Mouse (Mus musculus): ENCODE data around the gene Atp6v1g1. TPM values are rescaled to one million over a fixed set of nuclear protein-coding genes. Genes with fewer than 3 reads are reported as not detected.

The Atp6v1g1 gene
- polyA plus RNA-seq, 1 experiment from 2014 or later, result 302 TPM

DNA sequence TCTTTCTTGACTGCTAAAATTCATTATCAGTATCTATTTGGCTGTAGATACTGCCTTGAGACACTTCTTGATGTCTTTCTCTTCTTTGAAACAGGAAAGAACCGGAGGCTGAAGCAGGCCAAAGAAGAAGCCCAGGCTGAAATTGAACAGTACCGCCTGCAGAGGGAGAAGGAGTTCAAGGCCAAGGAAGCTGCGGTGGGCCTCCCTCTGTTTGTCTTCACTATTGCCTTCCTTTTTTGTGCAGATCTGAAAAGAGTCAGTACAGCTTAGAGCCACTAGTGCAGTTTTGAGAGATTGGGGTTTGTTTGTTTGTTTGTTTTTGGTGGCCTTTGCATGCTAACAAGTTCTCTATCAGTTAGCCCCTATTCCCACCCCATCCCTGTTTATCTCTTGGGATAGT, 3.9 kb downstream of the Atp6v1g1 start:
- H3K9ac ChIP-seq, result no peak overlapping the region
- no peak overlapping the region for H3K4me3 ChIP-seq
- no peak for ATAC-seq (ENCODE audit: insufficient number of reproducible peaks, insufficient read depth, low FRiP score, low TSS enrichment)
- no peaks in the 10 kb centered on the region for H3K27me3 ChIP-seq
- no peaks in the 10 kb centered on the region for H3K9me3 ChIP-seq
- H3K27ac ChIP-seq, result no peak overlapping the region
- H3K36me3 ChIP-seq, result peaks cover 44% of the 10 kb centered on the region
- H3K4me1 ChIP-seq, result peaks cover 29% of the 10 kb centered on the region
- no peak overlapping the region for H3K4me2 ChIP-seq (replicated peaks)
- 89% methylated on average over 3 of the region's 3 CpGs for WGBS

DNA sequence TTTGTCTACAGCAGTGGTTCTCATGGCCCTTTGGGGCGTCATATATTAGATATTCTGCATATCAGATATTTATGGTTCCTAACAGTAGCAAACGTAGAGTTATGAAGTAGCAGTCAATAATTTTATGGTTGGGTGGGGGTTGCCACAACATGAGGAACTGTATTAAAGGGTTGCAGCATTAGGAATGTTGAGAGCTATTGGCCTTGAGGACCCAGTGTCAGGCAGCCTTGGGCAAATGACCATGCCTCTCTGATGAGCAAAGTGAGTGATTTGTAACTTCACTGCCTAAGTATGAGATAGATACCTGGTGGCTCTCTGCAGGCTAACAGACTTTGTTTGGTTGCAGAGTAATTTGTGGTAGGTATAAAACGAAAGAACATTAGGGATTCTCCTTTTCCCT, 6.3 kb downstream of the Atp6v1g1 start:
- Histone ChIP-seq H3K27ac (no peak overlapping the region), H3K27me3 (no peaks in the 10 kb centered on the region), H3K36me3 (peaks cover 53% of the 10 kb centered on the region), H3K4me3 (no peak overlapping the region), H3K9ac (no peak overlapping the region), H3K4me2 (replicated peaks) (no peak overlapping the region), H3K4me1 (peaks cover 20% of the 10 kb centered on the region), H3K9me3 (no peaks in the 10 kb centered on the region)
- ATAC-seq (ENCODE audit: insufficient number of reproducible peaks, insufficient read depth, low FRiP score, low TSS enrichment), result no peak
- 96% methylated on average over 3 of the region's 3 CpGs for WGBS

DNA sequence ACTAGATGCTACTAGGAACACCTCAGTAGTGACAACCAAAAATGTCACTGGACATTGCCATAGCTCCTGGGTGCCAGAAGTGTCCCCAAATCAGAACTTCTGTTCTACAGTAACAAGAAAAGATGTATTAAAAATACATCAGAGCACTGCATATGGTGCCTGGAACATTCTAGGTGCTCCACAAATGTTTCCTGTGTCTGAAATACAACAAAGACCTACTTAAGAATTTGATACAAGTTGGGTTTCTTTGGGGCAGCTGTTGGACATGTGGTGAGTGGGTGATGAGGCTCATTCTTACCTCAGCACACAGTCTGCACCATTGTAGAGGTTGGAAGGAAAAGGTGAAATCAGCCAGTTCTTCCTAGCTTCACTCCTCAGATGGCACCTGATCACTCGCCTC, 8.3 kb downstream of the Atp6v1g1 start:
- Histone ChIP-seq H3K9ac (no peak overlapping the region), H3K4me1 (peaks cover 8% of the 10 kb centered on the region; the same call in 1 of the 2 replicates), H3K36me3 (peaks cover 53% of the 10 kb centered on the region), H3K4me2 (replicated peaks) (no peak overlapping the region), H3K4me3 (no peak overlapping the region), H3K27me3 (no peaks in the 10 kb centered on the region), H3K27ac (no peak overlapping the region), H3K9me3 (no peaks in the 10 kb centered on the region)
- WGBS, result 96% methylated on average over 1 of the region's 1 CpGs
- ATAC-seq (ENCODE audit: insufficient number of reproducible peaks, insufficient read depth, low FRiP score, low TSS enrichment), result no peak

DNA sequence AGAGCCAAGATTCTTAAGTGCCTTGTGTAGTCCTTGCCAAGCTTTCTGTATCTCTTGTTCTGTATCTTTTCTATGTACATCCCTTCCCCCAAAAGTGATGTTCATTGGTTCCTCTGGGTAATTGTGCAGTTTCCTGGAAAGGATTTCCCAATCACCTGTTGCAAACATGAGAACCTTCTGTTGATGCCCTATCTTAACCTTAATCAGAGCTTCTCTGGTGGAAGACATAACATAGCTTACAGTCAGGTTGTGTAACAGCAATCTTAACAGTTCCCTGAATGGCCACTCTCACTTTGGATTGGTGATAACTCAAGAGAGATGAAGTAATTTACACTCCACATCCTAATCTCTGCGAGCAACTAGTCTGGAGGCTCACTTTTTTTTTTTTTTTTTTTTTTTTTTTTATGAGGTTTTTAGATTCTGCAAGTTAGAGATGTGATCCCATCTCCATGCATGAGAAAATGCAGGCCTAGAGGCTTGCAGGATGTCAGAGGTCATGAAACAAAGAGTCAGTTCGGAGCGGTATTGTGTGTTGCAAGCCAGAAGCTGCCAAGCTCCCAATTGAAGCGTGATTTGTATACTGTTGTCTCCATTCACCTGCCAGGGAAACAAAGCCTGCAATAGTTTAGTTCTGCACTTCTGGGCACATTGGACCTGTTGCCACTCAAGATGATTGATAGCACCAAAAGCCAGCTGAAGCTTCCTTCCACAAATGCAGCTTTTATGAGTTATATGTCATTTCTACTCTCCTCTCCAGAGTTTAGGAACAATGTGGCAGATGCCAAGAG, 9.4 kb downstream of the Atp6v1g1 start:
- Histone ChIP-seq H3K4me1 (peaks cover 8% of the 10 kb centered on the region; the same call in 1 of the 2 replicates), H3K9ac (no peak overlapping the region), H3K27me3 (no peaks in the 10 kb centered on the region), H3K4me3 (no peak overlapping the region), H3K4me2 (replicated peaks) (no peak overlapping the region), H3K9me3 (no peaks in the 10 kb centered on the region), H3K27ac (no peak overlapping the region), H3K36me3 (peaks cover 44% of the 10 kb centered on the region)
- 70% methylated on average over 4 of the region's 4 CpGs for WGBS
- no peak for ATAC-seq (ENCODE audit: insufficient number of reproducible peaks, insufficient read depth, low FRiP score, low TSS enrichment)

DNA sequence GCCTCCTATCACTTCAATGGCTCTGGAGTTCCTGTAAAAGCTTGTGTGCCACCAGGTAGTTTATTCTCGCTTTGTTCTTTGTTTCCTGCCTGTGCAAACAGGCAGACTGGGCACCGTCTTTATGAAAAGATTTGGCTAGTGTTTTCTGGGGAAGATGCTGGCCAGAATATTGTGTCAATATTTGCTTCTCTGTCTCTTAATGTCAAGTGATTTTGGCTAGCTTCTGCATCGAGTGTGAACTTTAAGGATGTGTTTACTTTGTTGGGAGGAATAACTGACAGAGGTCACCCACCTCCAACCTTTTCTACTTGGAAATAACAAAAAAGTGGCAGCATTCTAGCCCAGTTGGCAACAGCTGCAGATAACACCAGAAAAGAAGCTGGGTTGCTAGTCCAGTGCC, 10.0 kb downstream of the Atp6v1g1 start:
- no peaks in the 10 kb centered on the region for H3K9me3 ChIP-seq
- H3K4me3 ChIP-seq, result no peak overlapping the region
- no peak overlapping the region for H3K4me2 ChIP-seq (replicated peaks)
- no peak overlapping the region for H3K27ac ChIP-seq
- H3K36me3 ChIP-seq, result peaks cover 38% of the 10 kb centered on the region
- peaks cover 14% of the 10 kb centered on the region for H3K4me1 ChIP-seq
- no peaks in the 10 kb centered on the region for H3K27me3 ChIP-seq
- no peak for ATAC-seq (ENCODE audit: insufficient number of reproducible peaks, insufficient read depth, low FRiP score, low TSS enrichment)
- H3K9ac ChIP-seq, result no peak overlapping the region
- 70% methylated on average over 3 of the region's 3 CpGs for WGBS

DNA sequence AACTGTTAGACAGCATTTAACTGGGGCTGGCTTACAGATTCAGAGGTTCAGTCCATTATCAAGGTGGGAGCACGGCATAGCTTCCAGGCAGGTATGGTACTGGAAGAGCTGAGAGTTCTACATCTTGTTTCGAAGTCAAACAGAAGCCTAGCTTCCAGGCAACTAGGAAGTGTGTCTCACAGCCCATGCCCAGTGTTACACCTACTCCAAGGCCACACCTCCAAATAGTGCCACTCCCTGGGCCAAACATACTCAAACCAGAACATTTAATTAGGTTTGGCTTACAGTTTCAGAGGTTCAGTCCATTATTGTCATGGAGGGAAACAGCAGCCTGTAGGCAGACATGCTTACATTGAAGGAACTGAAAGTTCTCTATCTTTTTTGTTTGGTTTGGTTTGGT, 10.5 kb downstream of the Atp6v1g1 start:
- H3K27me3 ChIP-seq, result no peaks in the 10 kb centered on the region
- H3K9ac ChIP-seq, result no peak overlapping the region
- H3K4me1 ChIP-seq, result peaks cover 19% of the 10 kb centered on the region
- no peaks in the 10 kb centered on the region for H3K9me3 ChIP-seq
- H3K4me3 ChIP-seq, result no peak overlapping the region
- ATAC-seq (ENCODE audit: insufficient number of reproducible peaks, insufficient read depth, low FRiP score, low TSS enrichment), result no peak
- H3K27ac ChIP-seq, result no peak overlapping the region
- WGBS, result 97% methylated on average over 2 of the region's 2 CpGs
- H3K4me2 ChIP-seq (replicated peaks), result no peak overlapping the region
- H3K36me3 ChIP-seq, result peaks cover 36% of the 10 kb centered on the region

DNA sequence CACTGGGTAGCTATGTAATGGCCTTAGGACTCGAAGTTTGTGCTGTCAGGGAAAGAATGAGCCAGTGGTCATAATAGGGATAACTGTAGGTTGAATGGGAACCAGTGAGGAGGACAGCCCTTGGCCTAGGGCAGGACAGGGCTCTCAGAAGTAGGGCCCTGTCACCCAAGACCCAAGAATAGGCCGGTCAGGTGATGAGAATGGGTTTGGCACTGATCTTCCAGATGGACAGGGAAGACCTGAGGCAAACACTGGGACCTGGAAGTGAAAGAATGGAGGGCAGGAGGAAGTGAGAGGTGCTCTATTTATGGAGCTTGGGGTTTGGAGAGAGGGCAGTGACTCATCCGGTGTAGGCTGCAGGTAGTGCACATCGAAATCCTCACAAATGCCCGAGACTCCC, 12.1 kb downstream of the Atp6v1g1 start:
- WGBS, result 61% methylated on average over 5 of the region's 5 CpGs
- Histone ChIP-seq H3K4me1 (peaks cover 33% of the 10 kb centered on the region), H3K36me3 (peaks cover 24% of the 10 kb centered on the region), H3K27ac (no peak overlapping the region), H3K27me3 (no peaks in the 10 kb centered on the region), H3K9ac (no peak overlapping the region), H3K4me2 (replicated peaks) (no peak overlapping the region), H3K9me3 (no peaks in the 10 kb centered on the region), H3K4me3 (no peak overlapping the region)
- ATAC-seq (ENCODE audit: insufficient number of reproducible peaks, insufficient read depth, low FRiP score, low TSS enrichment), result no peak

DNA sequence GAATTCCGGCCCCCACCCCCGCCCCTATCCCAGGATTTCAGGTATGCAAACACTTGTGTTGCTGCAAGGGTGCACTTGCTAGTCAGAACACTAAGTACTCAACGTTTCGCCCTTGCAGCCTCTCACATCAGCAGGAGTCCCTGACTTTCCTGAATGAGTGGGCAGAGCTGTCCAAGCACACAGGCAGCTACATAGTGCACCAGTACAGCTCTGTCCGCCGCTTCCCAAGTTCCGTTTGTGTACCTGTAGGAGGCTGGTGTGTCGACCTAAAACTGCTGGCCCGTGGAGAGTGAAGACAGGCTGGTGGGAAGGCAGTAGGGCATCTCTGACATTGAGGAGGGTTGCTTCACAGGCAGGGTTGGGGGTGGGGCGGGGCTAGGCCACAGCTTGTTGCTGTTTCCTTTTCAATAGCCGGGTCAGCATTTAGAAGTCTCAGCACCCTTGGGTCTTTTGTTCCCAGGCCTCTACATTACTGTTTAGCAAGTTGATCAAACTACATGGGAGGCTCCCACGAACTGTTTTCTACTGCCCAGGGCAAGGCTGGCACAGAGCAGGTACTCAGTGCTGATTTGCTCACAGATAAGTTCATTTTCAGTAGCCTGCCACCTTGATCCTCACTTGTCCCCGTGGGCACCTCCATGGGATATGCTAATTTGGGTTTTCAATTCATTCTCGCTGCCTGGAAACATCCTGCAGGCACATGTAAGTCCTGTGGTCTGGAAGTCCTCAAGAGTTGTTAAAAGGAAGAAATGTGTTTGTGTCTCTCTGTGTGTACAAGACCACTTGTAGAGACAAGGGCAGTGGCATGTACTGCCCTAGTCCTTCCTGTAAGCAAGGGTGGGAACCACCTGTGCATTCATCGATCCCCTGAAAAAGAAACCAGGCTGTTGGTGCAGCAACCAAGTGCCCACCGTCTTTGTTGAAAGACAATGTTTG, 12.8 kb downstream of the Atp6v1g1 start:
- no peak for ATAC-seq (ENCODE audit: insufficient number of reproducible peaks, insufficient read depth, low FRiP score, low TSS enrichment)
- Histone ChIP-seq H3K4me1 (peaks cover 36% of the 10 kb centered on the region), H3K27ac (no peak overlapping the region), H3K9ac (no peak overlapping the region), H3K36me3 (peaks cover 18% of the 10 kb centered on the region), H3K27me3 (no peaks in the 10 kb centered on the region), H3K9me3 (no peaks in the 10 kb centered on the region), H3K4me3 (no peak overlapping the region), H3K4me2 (replicated peaks) (peak overlapping the region; percentile 82; the same call in 1 of the 2 replicates)
- WGBS, result 28% methylated on average over 16 of the region's 16 CpGs

DNA sequence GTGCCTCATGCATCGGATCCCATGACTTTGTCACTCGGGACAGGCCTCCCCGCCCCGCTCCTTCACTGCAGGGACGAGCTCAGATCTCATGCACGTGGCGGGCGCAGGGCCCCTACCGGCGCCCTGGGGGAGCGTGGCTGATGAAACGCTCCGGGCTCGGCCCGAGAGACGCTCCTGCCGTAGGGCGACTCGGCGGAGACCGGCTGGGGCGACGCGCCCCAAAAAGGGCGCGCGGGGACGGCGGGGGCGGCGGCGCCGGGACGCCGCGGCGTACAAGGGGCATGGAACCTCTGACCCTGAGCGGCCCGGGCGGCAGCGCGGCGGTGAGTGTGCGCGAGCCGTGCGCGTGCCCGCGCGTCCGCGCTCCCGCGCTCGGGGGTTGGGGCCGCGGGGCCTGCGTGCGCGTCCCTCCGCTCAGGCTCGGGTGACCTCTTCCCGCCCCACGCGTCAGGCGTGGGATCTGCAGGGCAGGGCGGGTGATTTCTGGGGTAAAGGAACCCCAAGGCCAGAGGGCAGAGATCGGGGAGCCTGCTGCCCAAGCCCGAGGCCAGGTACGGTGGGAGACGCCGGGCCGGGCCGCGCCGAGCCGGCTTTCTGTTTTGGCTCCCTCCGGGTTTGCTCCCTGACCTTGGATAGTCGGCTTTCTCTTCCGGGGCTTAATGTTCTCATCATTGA, 14.0 kb downstream of the Atp6v1g1 start, which contains the start of gene Tmem268:
Tmem268 (plus strand) TSS at position 375 of the 675 bp plus-strand sequence.
- H3K27ac ChIP-seq, result peak within 1 kb of the TSS; percentile 78; the same call in 1 of the 2 replicates
- under 1% methylated on average over 80 of the region's 81 CpGs for WGBS
- peak within 1 kb of the TSS; percentile 76 for H3K4me3 ChIP-seq
- H3K9me3 ChIP-seq, result no peaks in the 10 kb centered on the region
- peak; percentile 71 for ATAC-seq (ENCODE audit: insufficient number of reproducible peaks, insufficient read depth, low FRiP score, low TSS enrichment)
- no peaks in the 10 kb centered on the region for H3K27me3 ChIP-seq
- H3K4me2 ChIP-seq (replicated peaks), result peak within 1 kb of the TSS; percentile 82
- H3K9ac ChIP-seq, result peak within 1 kb of the TSS; percentile 84
- H3K36me3 ChIP-seq, result peaks cover 16% of the 10 kb centered on the region; the same call in 1 of the 2 replicates
- peaks cover 36% of the 10 kb centered on the region for H3K4me1 ChIP-seq

DNA sequence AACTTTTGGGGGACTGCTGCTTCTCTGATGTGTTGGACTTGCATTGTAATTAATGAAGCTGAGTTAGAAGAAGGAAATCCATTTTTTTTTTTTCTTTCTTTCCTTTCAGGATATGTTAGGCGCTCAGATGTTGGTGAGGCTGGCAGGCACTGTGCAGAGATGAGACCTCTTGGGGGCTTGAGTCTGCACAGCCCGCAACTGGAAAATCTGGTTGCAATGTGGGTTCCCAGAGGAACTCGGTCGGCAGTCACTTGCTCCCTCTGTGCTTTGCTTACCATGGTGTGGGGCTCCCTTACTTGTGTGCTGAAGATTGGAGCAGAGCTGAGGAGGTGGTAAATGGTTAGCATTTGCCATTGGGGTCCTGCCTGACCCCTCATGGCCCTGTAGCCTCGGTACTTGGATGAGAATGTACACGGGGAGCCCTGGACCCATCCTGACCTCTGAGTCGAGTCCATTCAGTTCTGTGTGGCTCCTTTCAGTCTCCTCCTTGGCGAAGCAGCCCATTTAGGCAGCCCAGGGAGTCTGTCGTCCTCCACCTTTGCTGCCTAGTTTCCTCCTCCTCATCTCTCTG, 14.6 kb downstream of the Atp6v1g1 start:
- ATAC-seq (ENCODE audit: insufficient number of reproducible peaks, insufficient read depth, low FRiP score, low TSS enrichment), result no peak
- Histone ChIP-seq H3K9ac (peak overlapping the region; percentile 84), H3K4me2 (replicated peaks) (peak overlapping the region; percentile 82), H3K4me3 (peak overlapping the region; percentile 76), H3K27ac (peak overlapping the region; percentile 78; the same call in 1 of the 2 replicates), H3K27me3 (no peaks in the 10 kb centered on the region), H3K9me3 (no peaks in the 10 kb centered on the region), H3K36me3 (peaks cover 16% of the 10 kb centered on the region; the same call in 1 of the 2 replicates), H3K4me1 (peaks cover 36% of the 10 kb centered on the region)
- 33% methylated on average over 9 of the region's 9 CpGs for WGBS

DNA sequence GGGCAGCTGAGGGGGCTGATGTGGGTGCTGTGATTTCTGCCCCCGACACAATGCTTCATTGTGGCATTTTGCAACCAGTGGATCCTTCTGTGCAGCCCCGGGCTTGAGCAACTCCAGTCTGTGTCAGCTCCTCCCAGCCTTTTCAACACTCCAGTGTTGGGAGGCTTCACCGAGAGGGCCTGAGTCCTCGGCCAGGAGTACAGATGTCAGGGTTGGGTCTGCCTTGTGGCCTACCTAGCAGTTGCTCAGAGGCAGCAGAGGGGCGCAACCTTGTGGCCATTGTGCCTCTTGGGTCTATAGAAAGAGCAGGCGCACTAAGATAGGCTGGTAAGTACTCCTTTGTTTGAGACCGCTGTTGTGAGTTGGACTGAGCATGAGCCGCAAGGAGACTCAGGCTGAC, 15.5 kb downstream of the Atp6v1g1 start:
- 67% methylated on average over 8 of the region's 8 CpGs for WGBS
- Histone ChIP-seq H3K4me2 (replicated peaks) (no peak overlapping the region), H3K27ac (no peak overlapping the region), H3K27me3 (no peaks in the 10 kb centered on the region), H3K9ac (no peak overlapping the region), H3K9me3 (no peaks in the 10 kb centered on the region), H3K4me1 (peaks cover 36% of the 10 kb centered on the region), H3K36me3 (peaks cover 12% of the 10 kb centered on the region; the same call in 1 of the 2 replicates), H3K4me3 (no peak overlapping the region)
- no peak for ATAC-seq (ENCODE audit: insufficient number of reproducible peaks, insufficient read depth, low FRiP score, low TSS enrichment)
